Mouse (Mus musculus) left cerebral cortex, adult 9 months (tissue): ENCODE measurements at regions not wholly inside any gene's neighbourhood (a gene's known extent, or its start where the extent isn't known, plus 50 kb on each side); places are given as distances from the start of the nearest gene placed in this dataset.

Experiments used
- DNase-seq, 2 experiments: peaks; one replicate each; pipeline ENCODE4 v3.0.0; 2022; ENCODE audit warnings: low spot score in 2 of 2

- DNase-seq, result peak in 1 of 2 experiments; percentile 37
Measured at GRCm38 (mm10) chr4:142554716-142555115, 315.5 kb upstream of the Kazn start.

GRCm38 (mm10) chr4:142545871-142546270, 306.7 kb upstream of the Kazn start:
- no peak for DNase-seq

GRCm38 (mm10) chr4:142545187-142545586, 306.0 kb upstream of the Kazn start:
- DNase-seq, result no peak

GRCm38 (mm10) chr4:142544736-142545135, 305.5 kb upstream of the Kazn start:
- no peak for DNase-seq

GRCm38 (mm10) chr4:142539200-142539750, 300.1 kb upstream of the Kazn start:
- no peak for DNase-seq

GRCm38 (mm10) chr4:142527080-142527479, 287.9 kb upstream of the Kazn start:
- no peak for DNase-seq

GRCm38 (mm10) chr4:142517478-142518455, 278.6 kb upstream of the Kazn start:
- DNase-seq, result peak in 1 of 2 experiments; percentile 15

- no peak for DNase-seq
Measured at GRCm38 (mm10) chr4:142514751-142515150, 275.6 kb upstream of the Kazn start.

- no peak for DNase-seq
Measured at GRCm38 (mm10) chr4:142509386-142509785, 270.2 kb upstream of the Kazn start.

GRCm38 (mm10) chr4:142506383-142507211, 267.4 kb upstream of the Kazn start:
- no peak for DNase-seq

GRCm38 (mm10) chr4:142503761-142504160, 264.6 kb upstream of the Kazn start:
- no peak for DNase-seq

GRCm38 (mm10) chr4:142501177-142501576, 262.0 kb upstream of the Kazn start:
- no peak for DNase-seq

GRCm38 (mm10) chr4:142500541-142500940, 261.3 kb upstream of the Kazn start:
- no peak for DNase-seq

- DNase-seq, result no peak
Measured at GRCm38 (mm10) chr4:142496605-142497004, 257.4 kb upstream of the Kazn start.

GRCm38 (mm10) chr4:142492926-142493492, 253.8 kb upstream of the Kazn start:
- no peak for DNase-seq

GRCm38 (mm10) chr4:142485784-142486423, 246.7 kb upstream of the Kazn start:
- DNase-seq, result no peak

- peak in 1 of 2 experiments; percentile 34 for DNase-seq
Measured at GRCm38 (mm10) chr4:142475632-142476031, 236.4 kb upstream of the Kazn start.

- no peak for DNase-seq
Measured at GRCm38 (mm10) chr4:142474626-142475025, 235.4 kb upstream of the Kazn start.

- DNase-seq, result peak; percentile 27 to 78
Measured at GRCm38 (mm10) chr4:142474018-142474417, 234.8 kb upstream of the Kazn start.

- no peak for DNase-seq
Measured at GRCm38 (mm10) chr4:142473284-142473683, 234.1 kb upstream of the Kazn start.

- DNase-seq, result no peak
Measured at GRCm38 (mm10) chr4:142472332-142472731, 233.1 kb upstream of the Kazn start.
